Mouse (Mus musculus): Measurements from ENCODE around the gene Olfr1183. TPM values are rescaled to one million over a fixed set of nuclear protein-coding genes. Genes with fewer than 3 reads are reported as not detected.

Gene Olfr1183
- polyA plus RNA-seq, 1 experiment from 2014 or later, result not detected

Other genes with a start within 250 kb of the Olfr1183 start
- gene Olfr1170, start 226.5 kb upstream of the Olfr1183 start, polyA plus RNA-seq (2014; fragmentation: Nextera tagmentation; extraction: Ambion mirVana), result not detected in 2 replicates
- not detected in 2 replicates for gene Olfr1173, start 175.0 kb upstream of the Olfr1183 start, polyA plus RNA-seq (2014; fragmentation: Nextera tagmentation; extraction: Ambion mirVana)
- not detected in 2 replicates for gene Olfr1174-ps, start 139.7 kb upstream of the Olfr1183 start, polyA plus RNA-seq (2014; fragmentation: Nextera tagmentation; extraction: Ambion mirVana)
- not detected in 2 replicates for gene Olfr1175-ps, start 127.7 kb upstream of the Olfr1183 start, polyA plus RNA-seq (2014; fragmentation: Nextera tagmentation; extraction: Ambion mirVana)
- not detected in 2 replicates for gene Olfr1176, start 118.1 kb upstream of the Olfr1183 start, polyA plus RNA-seq (2014; fragmentation: Nextera tagmentation; extraction: Ambion mirVana)
- not detected in 2 replicates for gene Olfr1177-ps, start 108.4 kb upstream of the Olfr1183 start, polyA plus RNA-seq (2014; fragmentation: Nextera tagmentation; extraction: Ambion mirVana)
- not detected in 2 replicates for gene Olfr1178, start 67.8 kb upstream of the Olfr1183 start, polyA plus RNA-seq (2014; fragmentation: Nextera tagmentation; extraction: Ambion mirVana)
- gene Olfr1179, start 48.4 kb upstream of the Olfr1183 start, polyA plus RNA-seq (2014; fragmentation: Nextera tagmentation; extraction: Ambion mirVana), result not detected in 2 replicates
- gene Olfr1180, start 35.7 kb upstream of the Olfr1183 start, polyA plus RNA-seq (2014; fragmentation: Nextera tagmentation; extraction: Ambion mirVana), result not detected in 2 replicates
- gene Olfr1181, start 28.7 kb upstream of the Olfr1183 start, polyA plus RNA-seq (2014; fragmentation: Nextera tagmentation; extraction: Ambion mirVana), result not detected in 2 replicates
- not detected in 2 replicates for gene Gm13757, start 5.7 kb upstream of the Olfr1183 start, polyA plus RNA-seq (2014; fragmentation: Nextera tagmentation; extraction: Ambion mirVana)
- gene Olfr1184, start 28.7 kb downstream of the Olfr1183 start, polyA plus RNA-seq (2014; fragmentation: Nextera tagmentation; extraction: Ambion mirVana), result not detected in 2 replicates
- not detected in 2 replicates for gene Olfr1185-ps1, start 38.5 kb downstream of the Olfr1183 start, polyA plus RNA-seq (2014; fragmentation: Nextera tagmentation; extraction: Ambion mirVana)
- not detected in 2 replicates for gene Olfr1186, start 63.7 kb downstream of the Olfr1183 start, polyA plus RNA-seq (2014; fragmentation: Nextera tagmentation; extraction: Ambion mirVana)
- gene Olfr1188, start 102.1 kb downstream of the Olfr1183 start, polyA plus RNA-seq (2014; fragmentation: Nextera tagmentation; extraction: Ambion mirVana), result not detected in 2 replicates
- gene Olfr1189, start 131.6 kb downstream of the Olfr1183 start, polyA plus RNA-seq (2014; fragmentation: Nextera tagmentation; extraction: Ambion mirVana), result not detected in 2 replicates
- gene Olfr1191-ps1, start 185.7 kb downstream of the Olfr1183 start, polyA plus RNA-seq (2014; fragmentation: Nextera tagmentation; extraction: Ambion mirVana), result not detected in 2 replicates
- gene Olfr1192-ps1, start 193.6 kb downstream of the Olfr1183 start, polyA plus RNA-seq (2014; fragmentation: Nextera tagmentation; extraction: Ambion mirVana), result not detected in 2 replicates
- gene Olfr1193, start 220.8 kb downstream of the Olfr1183 start, polyA plus RNA-seq (2014; fragmentation: Nextera tagmentation; extraction: Ambion mirVana), result not detected in 2 replicates
- gene Olfr1195, start 234.3 kb downstream of the Olfr1183 start, polyA plus RNA-seq (2014; fragmentation: Nextera tagmentation; extraction: Ambion mirVana), result not detected in 2 replicates
- gene Olfr1196, start 249.7 kb downstream of the Olfr1183 start, polyA plus RNA-seq (2014; fragmentation: Nextera tagmentation; extraction: Ambion mirVana), result not detected in 2 replicates

Data from forebrain, embryonic 14.5 days (tissue).